ENCODE assay signal across 17 mouse cellular contexts in genomic region chr16:32511338-32511734, GRCm38 (mm10). TPM values are rescaled to one million over a fixed set of nuclear protein-coding genes. Genes with fewer than 3 reads are reported as not detected.
DNase-seq lines count a peak whose midpoint lies in the region; ATAC-seq and TF ChIP-seq lines count a peak whose summit lies in the region.
"Had no signal": no experiment of that assay in that cellular context is flagged by ENCODE, and none has a peak within 500 bp of the region (broad histone marks: within the 10 kb centered on the region; RNA-seq: fewer than 3 reads in every experiment).

No protein-coding gene starts in this region.

- H3K4me1 ChIP-seq in forebrain, embryonic 10.5 days: peaks cover 60% of the 10 kb centered on the region
- peaks cover 25% of the 10 kb centered on the region for H3K4me1 ChIP-seq in forebrain, embryonic 15.5 days
- peaks cover 26% of the 10 kb centered on the region for H3K4me1 ChIP-seq in lung, embryonic 14.5 days (ENCODE audit: insufficient read depth)
- peaks cover 5% of the 10 kb centered on the region; the same call in 1 of the 2 replicates for H3K4me1 ChIP-seq in lung, postnatal 0 days (ENCODE audit: insufficient read depth, low read depth, low read length)
- H3K4me1 ChIP-seq in limb, embryonic 11.5 days (ENCODE audit: control insufficient read depth, insufficient read depth, low read length): peaks cover 16% of the 10 kb centered on the region

- no peaks in the 10 kb centered on the region for H3K9me3 ChIP-seq in forebrain, embryonic 10.5 days
- no peaks in the 10 kb centered on the region for H3K9me3 ChIP-seq in forebrain, embryonic 15.5 days
- H3K9me3 ChIP-seq in lung, embryonic 14.5 days (ENCODE audit: low read depth, low read length): no peaks in the 10 kb centered on the region
- H3K9me3 ChIP-seq in lung, postnatal 0 days (ENCODE audit: low read length): no peaks in the 10 kb centered on the region
- no peaks in the 10 kb centered on the region for H3K9me3 ChIP-seq in limb, embryonic 11.5 days (ENCODE audit: control insufficient read depth, low read length)
- H3K9me3 ChIP-seq: heart, embryonic 15.5 days had no signal

- WGBS in forebrain, embryonic 10.5 days: 81% methylated on average over 3 of the region's 3 CpGs
- 77% methylated on average over 3 of the region's 3 CpGs for WGBS in forebrain, embryonic 15.5 days
- 59% methylated on average over 3 of the region's 3 CpGs for WGBS in lung, embryonic 14.5 days
- WGBS in lung, postnatal 0 days: 78% methylated on average over 3 of the region's 3 CpGs
- WGBS in limb, embryonic 11.5 days: 84% methylated on average over 3 of the region's 3 CpGs

- TF ChIP-seq CTCF in lung, embryonic 14.5 days (IDR thresholded peaks at IDR 0.05; ENCODE audit: low read depth): no peak
- no peak for TF ChIP-seq CTCF in lung, postnatal 0 days (IDR thresholded peaks at IDR 0.05)

- ATAC-seq in forebrain, embryonic 15.5 days (replicated peaks): no peak
- no peak for ATAC-seq in lung, embryonic 14.5 days (ENCODE audit: insufficient read depth)
- ATAC-seq in lung, postnatal 0 days: no peak
- ATAC-seq in limb, embryonic 11.5 days (ENCODE audit: insufficient number of reproducible peaks, low FRiP score, low TSS enrichment, low read depth): no peak

- peaks cover 7% of the 10 kb centered on the region; the same call in 1 of the 2 replicates for H3K27me3 ChIP-seq in forebrain, embryonic 10.5 days (ENCODE audit: poor library complexity, severe bottlenecking)
- H3K27me3 ChIP-seq in forebrain, embryonic 15.5 days: no peaks in the 10 kb centered on the region
- H3K27me3 ChIP-seq in lung, embryonic 14.5 days (ENCODE audit: insufficient read depth, low read length): no peaks in the 10 kb centered on the region
- no peaks in the 10 kb centered on the region for H3K27me3 ChIP-seq in lung, postnatal 0 days (replicated peaks; ENCODE audit: insufficient read depth, low read length)
- H3K27me3 ChIP-seq in limb, embryonic 11.5 days (ENCODE audit: control insufficient read depth, insufficient read depth, low read length): no peaks in the 10 kb centered on the region
- H3K27me3 ChIP-seq: heart, embryonic 15.5 days had no signal

- H3K36me3 ChIP-seq in forebrain, embryonic 10.5 days (replicated peaks): no peaks in the 10 kb centered on the region
- H3K36me3 ChIP-seq in forebrain, embryonic 15.5 days: no peaks in the 10 kb centered on the region
- H3K36me3 ChIP-seq in lung, embryonic 14.5 days (ENCODE audit: insufficient read depth): no peaks in the 10 kb centered on the region
- H3K36me3 ChIP-seq in lung, postnatal 0 days (ENCODE audit: insufficient read depth, low read length): no peaks in the 10 kb centered on the region
- no peaks in the 10 kb centered on the region for H3K36me3 ChIP-seq in limb, embryonic 11.5 days (ENCODE audit: control insufficient read depth, insufficient read depth, low read length)
- H3K36me3 ChIP-seq: heart, embryonic 15.5 days had no signal

- H3K9ac ChIP-seq in forebrain, embryonic 15.5 days (replicated peaks): no peak overlapping the region
- peak overlapping the region; percentile 13; the same call in 1 of the 2 replicates for H3K9ac ChIP-seq in lung, embryonic 14.5 days
- H3K9ac ChIP-seq in lung, postnatal 0 days (replicated peaks; ENCODE audit: low read depth): no peak overlapping the region
- H3K9ac ChIP-seq in limb, embryonic 11.5 days (ENCODE audit: low read length): peak overlapping the region; percentile 12; the same call in 1 of the 2 replicates
- H3K9ac ChIP-seq: heart, embryonic 15.5 days had no signal

- DNase-seq in forebrain, embryonic 10.5 days (ENCODE audit: extremely low spot score, low spot score): no peak
- DNase-seq in lung, embryonic 14.5 days: no peak
- no peak for DNase-seq in lung, postnatal 0 days (ENCODE audit: low spot score)
- no peak for DNase-seq in limb, embryonic 11.5 days (ENCODE audit: low spot score)
- DNase-seq in skeletal muscle tissue, adult 2 months (ENCODE audit: low read depth, low spot score): peak; percentile 34
- no peak for DNase-seq in adrenal gland, postnatal 10 days
- no peak for DNase-seq in layer of hippocampus, adult 9-10 months (ENCODE audit: low spot score)
- DNase-seq: cerebellum, adult 18-20 months; embryo, embryonic 11 days; layer of hippocampus, postnatal 36 days; spleen, adult 18-20 months had no signal

- peak overlapping the region; percentile 76 for H3K27ac ChIP-seq in forebrain, embryonic 10.5 days
- no peak overlapping the region for H3K27ac ChIP-seq in forebrain, embryonic 15.5 days (replicated peaks)
- H3K27ac ChIP-seq in lung, embryonic 14.5 days (ENCODE audit: low read depth): peak overlapping the region; percentile 34
- no peak overlapping the region for H3K27ac ChIP-seq in lung, postnatal 0 days (ENCODE audit: low read length)
- peak overlapping the region; percentile 30; the same call in 1 of the 2 replicates for H3K27ac ChIP-seq in limb, embryonic 11.5 days (replicated peaks; ENCODE audit: low read depth, low read length)
- H3K27ac ChIP-seq: kidney, postnatal 0 days had no signal

- H3K4me3 ChIP-seq in forebrain, embryonic 10.5 days: no peak overlapping the region
- H3K4me3 ChIP-seq in forebrain, embryonic 15.5 days: no peak overlapping the region
- no peak overlapping the region for H3K4me3 ChIP-seq in lung, embryonic 14.5 days (ENCODE audit: low read depth, low read length)
- H3K4me3 ChIP-seq in lung, postnatal 0 days (ENCODE audit: low read depth, low read length): no peak overlapping the region
- no peak overlapping the region for H3K4me3 ChIP-seq in limb, embryonic 11.5 days (ENCODE audit: low read depth, low read length)
- H3K4me3 ChIP-seq: heart, embryonic 15.5 days had no signal

- H3K4me2 ChIP-seq in forebrain, embryonic 15.5 days (replicated peaks): no peak overlapping the region
- no peak overlapping the region; the same call in 1 of the 2 replicates for H3K4me2 ChIP-seq in lung, embryonic 14.5 days
- H3K4me2 ChIP-seq in lung, postnatal 0 days (replicated peaks; ENCODE audit: low read depth, low read length): no peak overlapping the region
- H3K4me2 ChIP-seq in limb, embryonic 11.5 days (ENCODE audit: low read depth, severe bottlenecking): no peak overlapping the region
- H3K4me2 ChIP-seq: heart, embryonic 15.5 days had no signal

- no peak for TF ChIP-seq EP300 in lung, postnatal 0 days (IDR thresholded peaks at IDR 0.05)

RNA-seq across cellular contexts. Expression of gene Zdhhc19, which starts 15.3 kb away (rescaled TPM):
- not detected in 2 replicates for polyA plus RNA-seq in forebrain, embryonic 10.5 days (2016; fragmentation: Nextera tagmentation; extraction: Ambion mirVana)
- polyA plus RNA-seq in forebrain, embryonic 15.5 days (2015; fragmentation: Nextera tagmentation; extraction: Ambion mirVana): not detected in 2 replicates
- polyA plus RNA-seq in lung, embryonic 14.5 days (2014; fragmentation: Nextera tagmentation; extraction: Ambion mirVana): not detected in 2 replicates
- polyA plus RNA-seq in lung, postnatal 0 days (2015; fragmentation: Nextera tagmentation; extraction: Ambion mirVana): not detected in 2 replicates
- polyA plus RNA-seq in limb, embryonic 11.5 days (2014; fragmentation: Nextera tagmentation; extraction: Ambion mirVana): not detected in 2 replicates
- total RNA-seq in adrenal gland, postnatal 10 days (2021): not detected
- total RNA-seq: gastrocnemius, adult 18-20 months; layer of hippocampus, postnatal 36 days; liver, adult 2 months had no signal
- polyA plus RNA-seq: forebrain, embryonic 11.5 days; heart, embryonic 15.5 days; kidney, postnatal 0 days; liver, adult 2 months had no signal

RNA-seq across cellular contexts. Expression of gene Slc51a, which starts 23.7 kb away (rescaled TPM):
- 0.28 and 0.37 TPM in 2 replicates for polyA plus RNA-seq in forebrain, embryonic 10.5 days (2016; fragmentation: Nextera tagmentation; extraction: Ambion mirVana)
- polyA plus RNA-seq in forebrain, embryonic 15.5 days (2015; fragmentation: Nextera tagmentation; extraction: Ambion mirVana): 0.11 and 0.29 TPM in 2 replicates
- polyA plus RNA-seq in lung, embryonic 14.5 days (2014; fragmentation: Nextera tagmentation; extraction: Ambion mirVana): 0.24 and 0.60 TPM in 2 replicates
- 0.30 and 0.41 TPM in 2 replicates for polyA plus RNA-seq in lung, postnatal 0 days (2015; fragmentation: Nextera tagmentation; extraction: Ambion mirVana)
- polyA plus RNA-seq in limb, embryonic 11.5 days (2014; fragmentation: Nextera tagmentation; extraction: Ambion mirVana): 0.33 and 0.41 TPM in 2 replicates
- not detected for total RNA-seq in adrenal gland, postnatal 10 days (2021)
- total RNA-seq: gastrocnemius, adult 18-20 months; layer of hippocampus, postnatal 36 days; liver, adult 2 months had no signal

Comparison
In these comparisons a context has a peak if more than half of its experiments do, and no peak if none do; other contexts are left out.
1. H3K27ac ChIP-seq: peak in forebrain, embryonic 10.5 days (single experiment), lung, embryonic 14.5 days (single experiment) and limb, embryonic 11.5 days (single experiment); none in forebrain, embryonic 15.5 days (single experiment) and lung, postnatal 0 days (single experiment).
2. H3K9ac ChIP-seq: peak in lung, embryonic 14.5 days (single experiment) and limb, embryonic 11.5 days (single experiment); none in forebrain, embryonic 15.5 days (single experiment) and lung, postnatal 0 days (single experiment).